Mouse (Mus musculus) hindlimb bud, embryonic 11.5 days (tissue): Measurements from ENCODE around the gene Cenpp.
A peak's percentile ranks its signal among the peaks of the same experiment; 100 is the strongest.

Experiments
- DNase-seq: peaks from one replicate; pipeline ENCODE4 v3.0.0-alpha.2; 2012; ENCODE audit warnings: low read depth, low spot score; ENCODE audit errors: extremely low spot score

Gene Cenpp

DNA sequence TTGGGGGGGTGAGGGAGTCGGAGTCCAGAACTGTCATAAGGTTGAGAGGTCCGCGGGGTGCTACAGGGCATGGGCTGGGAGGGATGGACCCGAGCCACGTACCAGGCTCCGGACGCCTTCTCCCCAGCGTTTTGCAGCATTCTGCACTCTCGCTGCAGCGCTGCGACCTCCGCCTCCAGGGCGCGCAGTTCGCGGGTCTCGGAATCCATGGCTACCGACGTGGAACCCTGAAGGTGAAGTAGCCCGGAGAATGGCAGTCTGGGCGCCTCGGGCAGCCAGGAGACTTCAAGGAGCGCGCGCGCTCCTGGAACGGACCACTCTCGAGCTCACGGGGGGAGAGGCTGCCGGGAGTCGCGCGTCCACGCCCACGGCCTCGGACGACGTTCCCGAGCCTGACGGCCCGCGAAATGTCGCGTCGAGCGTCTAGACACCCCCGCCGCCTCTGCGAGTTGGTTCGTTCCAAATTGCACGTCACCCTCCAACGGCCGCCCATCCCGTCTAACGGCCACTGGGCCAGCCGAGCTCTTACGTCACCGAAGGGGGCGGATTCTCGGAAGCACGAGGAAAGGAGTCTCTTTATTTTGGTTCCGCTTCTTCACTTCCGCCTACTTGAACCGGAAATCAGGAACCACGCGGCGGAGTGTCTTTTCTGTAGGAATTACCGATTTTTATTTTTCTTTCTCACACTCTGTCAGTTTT is at the start of gene Cenpp, which contains the start of gene Nol8:
Gene Cenpp, minus strand, starts transcription at position 305 of the 699 bp plus-strand sequence.
Gene Nol8, plus strand, starts transcription at position 598 of the 699 bp plus-strand sequence.
- DNase-seq, result peak; percentile 99

GRCm38 (mm10) chr13:49691056-49691455 is 38.5 kb upstream of the Cenpp start:
- no peak for DNase-seq

- DNase-seq, result no peak
Measured at GRCm38 (mm10) chr13:49684266-49684665, 31.7 kb upstream of the Cenpp start.

DNA sequence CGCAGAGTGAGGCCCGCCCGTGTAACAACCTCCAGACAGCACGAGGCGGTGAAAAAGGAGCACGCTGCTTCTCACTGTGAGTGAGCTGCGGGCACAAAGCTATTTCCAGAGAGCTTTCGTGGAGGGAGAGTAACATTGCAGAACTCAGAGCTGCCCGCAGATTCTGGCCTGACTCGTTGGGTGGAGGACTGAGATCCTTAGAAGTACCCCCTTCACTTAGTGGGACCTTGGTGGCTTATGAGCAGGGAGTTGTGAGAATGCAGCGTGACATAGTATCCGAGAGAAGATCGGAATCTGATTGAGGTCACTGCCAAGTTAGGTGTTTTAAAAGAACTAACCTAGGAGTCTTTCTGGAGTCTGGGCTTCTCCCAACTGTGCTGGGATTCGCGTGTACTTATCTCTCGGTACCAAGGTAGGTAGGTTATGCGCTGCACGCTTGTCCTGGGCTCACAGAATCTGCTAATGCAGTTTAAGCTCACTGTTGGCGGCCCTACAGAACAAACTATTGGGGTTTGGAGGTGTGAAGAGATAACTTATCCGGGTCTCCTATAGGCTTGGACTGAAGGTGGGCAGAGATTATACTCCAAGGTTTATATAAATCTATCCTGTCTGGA is 29.8 kb upstream of the Cenpp start:
- DNase-seq, result no peak

GRCm38 (mm10) chr13:49681351-49682232 is 29.0 kb upstream of the Cenpp start, which contains the start of gene Iars:
Iars (plus strand) TSS chr13:49682100.
- peak; percentile 97 for DNase-seq

DNA sequence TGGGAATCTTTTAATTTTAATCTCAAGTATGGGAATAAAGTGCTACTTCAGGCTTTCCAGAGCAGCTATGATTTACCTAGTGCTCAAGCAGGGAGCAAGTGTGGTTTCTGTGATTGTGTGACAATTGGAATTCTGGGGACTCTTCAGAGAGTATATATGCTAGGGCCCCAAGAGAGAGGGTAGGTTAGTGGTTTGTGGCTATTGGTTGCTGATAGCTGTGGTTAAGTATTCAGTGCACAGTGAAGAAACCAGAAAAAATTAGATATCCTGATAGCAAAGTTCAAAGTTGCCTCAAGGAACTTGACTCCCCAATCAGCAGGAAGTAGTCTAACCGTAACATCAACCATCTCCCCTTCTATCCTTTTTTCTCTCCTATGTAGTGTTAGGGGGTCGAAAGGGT is 25.2 kb upstream of the Cenpp start:
- DNase-seq, result no peak

GRCm38 (mm10) chr13:49653180-49653541 is 576 bp upstream of the Cenpp start:
- DNase-seq, result no peak

- no peak for DNase-seq
Measured at GRCm38 (mm10) chr13:49651781-49652351, 719 bp downstream of the Cenpp start.

GRCm38 (mm10) chr13:49651136-49651535 is 1.4 kb downstream of the Cenpp start:
- DNase-seq, result no peak

- DNase-seq, result no peak
Measured at GRCm38 (mm10) chr13:49646019-49646418, 6.6 kb downstream of the Cenpp start.

DNA sequence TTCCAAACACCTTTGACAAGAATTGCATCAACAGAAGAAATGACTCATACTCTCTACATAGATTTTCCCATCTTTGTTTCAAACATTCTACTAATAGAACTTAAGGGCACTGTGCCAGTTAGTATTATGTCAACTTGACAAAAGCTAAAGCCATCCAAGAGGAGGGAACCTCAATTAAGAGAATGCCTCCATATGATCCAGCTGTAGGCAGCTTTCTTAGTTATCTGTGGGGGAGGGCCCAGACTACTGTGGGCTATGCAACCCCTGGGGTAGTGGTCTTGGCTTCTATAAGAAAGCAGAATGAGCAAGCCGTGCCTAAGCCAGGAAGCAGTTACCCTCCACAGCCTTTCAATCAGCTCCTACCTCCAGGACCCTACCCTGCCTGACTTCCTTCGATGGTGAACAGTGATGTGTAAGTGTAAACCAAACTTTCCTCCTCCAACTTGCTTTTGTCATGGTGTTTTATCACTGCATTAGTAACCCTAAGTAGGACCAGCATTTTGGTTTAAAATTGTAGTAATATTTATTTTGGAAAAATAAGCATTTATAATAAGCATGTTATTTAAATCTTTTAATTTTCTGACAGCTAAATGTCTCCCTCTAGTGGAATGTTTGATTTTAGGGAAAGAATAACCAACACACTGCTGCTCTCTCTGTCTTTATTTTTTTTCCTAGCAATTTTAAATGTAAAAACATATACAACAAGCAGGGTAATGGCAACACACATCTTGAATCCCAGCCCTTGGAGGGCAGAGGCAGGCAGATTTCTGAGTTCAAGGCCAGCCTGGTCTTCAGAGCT is 7.7 kb downstream of the Cenpp start:
- DNase-seq, result no peak

GRCm38 (mm10) chr13:49643669-49644362 is 8.8 kb downstream of the Cenpp start:
- no peak for DNase-seq

DNA sequence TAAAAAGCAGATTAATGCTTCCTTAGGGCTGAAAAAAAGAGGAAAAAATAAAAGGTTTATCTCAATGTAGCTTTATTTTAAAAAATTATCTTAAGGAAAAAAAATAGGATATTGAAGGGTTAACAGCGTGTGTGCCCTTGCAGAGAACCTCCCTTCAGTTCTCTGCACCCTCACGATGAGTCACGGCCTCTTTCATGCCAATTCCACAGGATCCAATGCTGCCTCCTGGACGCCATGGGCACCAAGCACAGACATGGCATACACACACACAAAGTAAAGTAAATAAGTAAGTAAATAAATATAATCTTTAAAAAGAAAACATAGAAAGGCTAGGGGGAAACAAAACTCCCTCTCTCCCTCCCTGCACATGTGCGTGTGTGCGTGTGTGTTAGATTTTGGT is 9.9 kb downstream of the Cenpp start:
- no peak for DNase-seq

DNA sequence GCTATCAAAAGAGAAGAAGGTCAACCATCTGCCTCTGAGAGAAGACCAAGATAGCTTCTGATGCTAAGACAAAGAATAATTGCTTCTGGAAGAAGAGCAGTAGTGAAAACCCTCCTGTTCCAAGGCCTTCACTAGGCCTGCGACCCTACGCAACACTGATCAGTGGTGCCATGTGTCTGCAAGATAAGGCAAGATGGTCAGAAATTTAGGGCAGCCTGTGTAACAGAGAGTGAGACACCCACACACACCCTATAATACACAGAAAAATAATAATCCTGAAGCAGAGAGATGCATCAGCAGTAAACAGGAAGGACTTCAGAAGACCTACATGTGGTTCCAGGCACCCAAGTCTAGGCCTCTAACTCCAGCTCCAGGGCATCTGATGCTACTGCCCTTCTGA is 12.6 kb downstream of the Cenpp start:
- DNase-seq, result no peak

DNA sequence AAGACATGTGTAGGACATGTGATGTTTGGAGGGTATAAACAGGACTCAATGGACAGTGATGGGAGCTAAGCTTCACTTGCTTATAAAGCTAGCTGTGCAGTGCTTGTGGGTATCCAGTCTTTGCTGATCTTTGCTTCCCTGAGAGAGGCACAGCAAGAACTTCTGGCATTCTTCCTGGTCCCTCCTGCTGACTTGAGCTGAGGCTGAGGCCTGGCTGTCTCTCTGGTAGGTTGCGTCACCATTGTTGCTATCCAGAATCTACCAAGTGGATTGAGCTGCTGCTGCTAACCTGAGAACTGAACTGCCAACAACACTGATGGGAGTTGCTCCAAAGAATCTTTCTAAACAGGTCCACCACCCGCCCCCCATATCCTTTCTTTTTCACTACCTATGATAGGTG is 23.5 kb downstream of the Cenpp start:
- no peak for DNase-seq

DNA sequence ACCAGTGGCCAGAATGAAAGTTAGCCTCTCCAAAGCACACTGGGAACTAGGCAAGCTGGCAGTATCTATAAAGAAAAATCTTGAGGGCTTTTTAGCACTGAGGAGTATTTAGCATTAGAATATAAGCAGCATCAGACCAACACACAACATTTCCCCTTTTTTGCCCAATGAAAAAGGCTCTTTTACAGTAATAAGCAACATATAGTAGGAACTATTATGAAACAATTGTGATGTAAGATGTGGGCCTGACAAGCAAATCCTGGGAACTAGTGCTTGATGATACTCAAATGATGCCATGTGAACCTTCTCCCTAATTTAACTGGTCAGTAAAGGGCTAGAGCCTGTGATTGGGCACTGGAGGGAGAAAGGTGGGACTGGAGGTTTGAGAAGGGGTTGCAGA is 24.4 kb downstream of the Cenpp start:
- DNase-seq, result no peak

DNA sequence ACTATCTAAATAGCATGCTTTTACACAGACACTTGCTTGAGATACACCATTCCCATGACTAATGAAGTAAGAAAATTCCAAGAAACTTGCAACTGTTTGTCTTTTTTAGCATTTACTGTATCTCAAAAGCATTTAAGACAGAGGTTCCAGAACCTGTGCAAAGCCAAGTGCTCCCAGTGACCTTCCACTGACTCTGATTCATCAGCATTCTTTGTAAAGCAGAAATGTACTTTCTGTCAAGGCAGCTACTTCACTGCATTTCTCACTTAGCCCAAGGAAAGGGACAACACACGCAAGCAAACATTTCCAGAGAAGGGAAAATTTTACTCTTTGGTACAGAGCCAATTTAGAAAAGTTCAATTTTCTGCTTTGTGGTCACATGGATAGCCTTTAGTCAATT is 29.4 kb downstream of the Cenpp start:
- no peak for DNase-seq

- DNase-seq, result no peak
Measured at GRCm38 (mm10) chr13:49618365-49618764, 34.2 kb downstream of the Cenpp start.

DNA sequence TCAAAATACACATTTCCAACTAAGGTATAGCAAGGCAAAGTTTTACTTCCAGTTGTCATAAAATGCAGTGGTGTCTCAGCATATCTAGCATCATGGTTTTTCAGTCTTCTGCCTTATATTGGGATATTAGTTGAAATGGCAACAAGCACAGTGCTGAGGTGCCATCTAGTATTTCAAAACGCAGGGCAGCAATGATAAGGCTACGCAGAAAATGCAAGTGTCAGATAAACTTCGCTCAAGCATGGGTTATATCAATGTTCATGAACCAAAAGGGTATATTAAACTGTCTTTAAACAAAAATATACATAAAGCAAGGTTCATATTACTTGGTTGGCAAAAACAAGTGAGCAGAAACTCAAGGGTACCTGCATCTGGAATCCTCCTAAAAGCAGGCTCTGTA is 35.6 kb downstream of the Cenpp start:
- DNase-seq, result no peak
